Mouse (Mus musculus): ENCODE data around the gene Ociad2.

The Ociad2 gene

DNA sequence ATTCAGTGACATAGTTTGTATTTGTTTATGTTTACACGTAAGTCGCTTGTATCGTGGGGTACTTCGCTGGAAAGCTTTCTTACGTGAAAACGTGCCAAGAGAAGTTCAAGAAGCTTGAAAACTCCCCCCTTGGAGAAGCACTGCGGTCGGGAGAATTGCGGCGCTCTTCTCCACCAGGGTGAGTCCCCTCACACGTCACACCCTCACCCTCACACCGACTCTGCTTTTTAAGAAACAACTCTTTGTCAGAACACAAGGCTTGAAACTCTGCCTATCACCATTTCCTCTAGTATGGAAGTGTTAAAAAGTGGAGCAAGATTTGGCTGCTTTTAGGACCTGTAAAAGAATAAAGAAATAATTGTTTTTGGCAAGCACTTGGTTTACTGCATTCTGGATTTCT lies 36.3 kb downstream of the Ociad2 start:
- DNase-seq (ENCODE audit: low spot score): no peak

DNA sequence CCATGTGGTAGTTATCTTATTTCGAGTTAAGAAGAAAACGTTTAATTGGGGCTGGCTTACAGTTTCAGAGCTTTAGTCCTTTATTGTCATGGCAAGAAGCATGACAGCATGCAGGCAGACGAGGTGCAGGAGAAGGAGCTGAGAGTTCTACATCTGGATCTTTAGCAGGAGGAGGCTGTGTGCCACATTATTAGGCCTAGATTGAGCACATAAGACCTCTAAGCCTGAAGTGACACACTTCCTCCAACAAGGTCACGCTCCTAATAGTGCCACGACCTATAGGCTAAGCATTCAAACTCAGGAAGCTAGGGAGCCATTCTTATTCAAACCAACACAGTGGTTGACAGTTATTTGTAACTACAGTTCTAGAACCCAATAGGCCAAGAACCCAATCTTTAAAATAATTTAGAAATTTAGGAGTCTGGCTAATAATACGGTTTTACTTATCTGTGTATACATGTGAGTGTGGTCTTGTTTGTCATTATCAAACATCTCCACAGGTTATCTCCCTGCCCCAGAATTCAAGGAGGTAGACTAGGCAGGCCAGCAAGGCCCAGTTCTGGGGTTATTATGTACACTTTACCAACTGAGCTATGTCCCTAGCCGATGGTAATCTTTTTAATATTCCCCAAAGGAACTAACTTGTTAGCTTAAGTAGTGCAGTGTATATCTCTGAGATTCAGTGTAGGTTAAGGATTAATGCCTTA lies 39.1 kb downstream of the Ociad2 start:
- no peak for DNase-seq (ENCODE audit: low spot score)

DNA sequence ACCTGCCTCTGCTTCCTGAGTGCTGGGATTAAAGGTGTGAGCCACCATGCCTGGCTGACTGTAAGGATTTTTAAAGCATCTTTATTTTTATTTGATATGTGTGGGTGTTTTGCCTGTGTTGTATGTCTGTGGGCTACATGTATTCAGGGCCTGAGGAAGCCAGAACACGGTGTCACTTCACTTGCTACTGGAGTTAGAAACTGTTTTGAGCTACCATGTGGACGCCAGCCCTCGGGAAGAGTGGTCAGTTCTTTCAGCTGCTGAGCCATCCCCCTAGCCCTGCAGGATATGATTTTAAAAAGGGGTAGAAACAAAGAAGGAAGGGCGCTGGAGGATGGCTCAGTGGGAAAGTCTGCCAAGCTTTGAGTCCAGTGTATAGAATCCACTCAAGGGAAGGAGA lies 44.9 kb downstream of the Ociad2 start:
- no peak for DNase-seq (ENCODE audit: low spot score)

DNA sequence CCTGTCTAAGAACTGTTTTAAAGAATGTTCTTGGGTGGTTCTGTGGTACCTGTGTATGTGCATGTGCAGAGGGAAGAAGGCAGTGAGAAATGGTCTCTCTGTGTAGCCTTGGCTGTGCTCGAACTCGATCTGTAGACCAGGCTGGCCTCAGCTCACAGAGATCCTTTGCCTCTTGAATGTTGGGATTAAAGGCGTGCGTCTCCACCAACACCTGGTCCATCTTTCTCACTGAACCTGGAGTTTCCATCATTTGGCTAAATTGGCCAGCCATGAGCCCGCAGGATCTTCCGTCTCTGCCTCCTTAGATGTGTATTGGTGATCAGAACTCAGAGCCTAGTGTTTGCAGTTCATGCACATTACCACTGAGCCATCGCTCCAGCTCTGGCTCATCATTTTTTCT lies 45.8 kb downstream of the Ociad2 start:
- no peak for DNase-seq (ENCODE audit: low spot score)

DNA sequence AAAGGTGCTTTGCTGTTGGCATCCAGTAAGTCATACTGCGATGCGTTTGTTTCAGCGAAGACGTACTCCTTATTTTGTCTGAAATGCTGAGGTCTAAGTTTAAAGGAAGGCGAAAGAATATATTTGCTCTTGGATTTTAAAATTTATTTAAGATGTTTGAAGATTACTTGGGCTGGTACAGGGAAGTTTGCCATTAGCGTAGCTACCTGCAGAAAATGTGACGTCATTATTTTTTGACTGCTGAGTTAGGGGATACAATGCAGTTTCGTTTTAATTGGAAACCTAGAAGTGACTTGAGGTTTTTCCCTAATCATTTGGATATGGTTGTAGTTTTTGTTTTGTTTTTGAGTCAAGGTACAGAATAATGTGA lies 47.4 kb downstream of the Ociad2 start:
- DNase-seq (ENCODE audit: low spot score): no peak

DNA sequence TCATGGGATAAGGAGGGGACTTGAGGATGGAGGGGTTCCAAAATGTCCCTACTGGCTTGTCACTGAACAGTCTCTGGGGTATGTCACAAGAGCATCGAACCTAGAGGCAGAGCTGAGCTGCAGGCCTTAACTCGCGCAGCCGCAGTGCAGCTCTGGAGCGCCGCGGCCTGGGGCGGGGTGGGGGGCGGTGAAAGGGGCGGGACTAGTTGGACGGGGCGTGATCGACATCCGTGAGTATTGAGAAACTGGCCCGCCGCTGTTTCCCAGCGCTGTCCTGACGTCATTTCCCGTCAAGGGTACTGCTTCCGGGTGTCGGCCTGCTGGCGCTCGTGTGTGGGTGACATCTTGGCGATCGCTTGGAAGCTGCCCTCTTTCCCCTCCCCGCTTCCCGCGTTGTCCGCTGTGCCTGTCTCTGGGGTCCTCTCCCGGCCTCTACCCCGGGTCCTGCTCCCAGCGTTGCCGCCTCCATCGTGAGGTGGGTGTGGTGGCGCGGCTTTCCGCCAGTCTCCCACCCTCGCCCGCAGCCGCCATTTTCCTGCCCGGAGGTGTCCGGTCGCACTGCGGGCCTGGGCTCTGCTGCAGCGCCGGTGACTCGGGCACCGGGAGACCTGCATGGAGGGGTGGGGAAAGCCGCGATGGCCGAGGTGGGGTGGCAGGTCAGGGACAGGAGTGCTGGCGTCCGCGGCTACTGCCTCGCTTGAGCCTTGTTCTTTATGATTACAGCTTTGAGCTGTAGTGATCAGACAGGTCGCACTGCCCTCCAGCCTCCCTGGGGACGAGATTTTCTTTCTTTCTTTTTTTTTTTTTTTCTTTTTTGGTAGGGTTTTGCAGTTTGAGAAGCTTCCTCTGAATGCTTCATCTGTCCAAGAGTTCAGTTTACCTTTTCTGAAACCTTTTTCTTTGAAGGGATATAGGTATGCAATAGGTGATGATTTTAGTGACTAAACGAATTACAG lies 48.0 kb downstream of the Ociad2 start, which contains the start of gene Ociad1:
Gene Ociad1, plus strand, starts transcription at position 283 of the 956 bp plus-strand sequence.
- DNase-seq (ENCODE audit: low spot score): peak; percentile 95

DNA sequence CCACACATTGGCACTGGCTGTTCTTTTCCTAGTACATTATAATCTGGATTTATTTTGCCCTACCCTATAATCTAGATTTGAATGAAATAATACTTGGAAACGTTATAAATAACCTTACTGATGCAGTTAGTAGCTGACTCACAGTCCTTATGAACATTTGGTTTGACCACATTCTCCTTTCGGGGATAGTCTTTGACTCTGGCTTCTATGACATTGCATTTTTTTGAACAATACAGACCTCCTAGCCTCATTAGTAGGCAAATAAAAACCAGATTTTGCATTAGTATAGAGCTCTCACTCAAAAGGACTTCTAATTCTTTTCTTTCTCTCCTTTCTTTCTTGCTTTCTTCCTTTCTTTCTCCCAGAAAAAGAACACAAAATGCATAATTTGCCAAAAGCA lies 50.9 kb downstream of the Ociad2 start:
- DNase-seq (ENCODE audit: low spot score): no peak

DNA sequence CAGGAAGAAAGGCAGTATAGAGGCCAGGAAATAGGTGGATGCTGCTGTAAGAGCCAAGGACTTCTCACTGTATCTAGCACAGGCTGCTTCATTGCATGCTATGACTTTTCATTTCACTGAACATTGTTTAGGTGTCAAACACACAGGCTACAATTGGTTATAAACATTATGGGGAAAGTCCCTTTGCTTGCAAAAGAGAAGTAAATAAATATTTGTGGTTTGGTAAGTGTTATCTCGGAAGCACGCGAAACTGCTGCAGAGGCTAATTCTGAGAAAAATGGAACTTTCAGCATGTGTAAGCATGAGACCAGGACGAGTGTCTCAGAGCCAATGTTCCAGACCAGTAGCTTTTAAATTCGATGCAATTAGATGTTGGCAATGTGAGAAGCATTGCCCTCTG lies 54.2 kb downstream of the Ociad2 start:
- no peak for DNase-seq (ENCODE audit: low spot score)

DNA sequence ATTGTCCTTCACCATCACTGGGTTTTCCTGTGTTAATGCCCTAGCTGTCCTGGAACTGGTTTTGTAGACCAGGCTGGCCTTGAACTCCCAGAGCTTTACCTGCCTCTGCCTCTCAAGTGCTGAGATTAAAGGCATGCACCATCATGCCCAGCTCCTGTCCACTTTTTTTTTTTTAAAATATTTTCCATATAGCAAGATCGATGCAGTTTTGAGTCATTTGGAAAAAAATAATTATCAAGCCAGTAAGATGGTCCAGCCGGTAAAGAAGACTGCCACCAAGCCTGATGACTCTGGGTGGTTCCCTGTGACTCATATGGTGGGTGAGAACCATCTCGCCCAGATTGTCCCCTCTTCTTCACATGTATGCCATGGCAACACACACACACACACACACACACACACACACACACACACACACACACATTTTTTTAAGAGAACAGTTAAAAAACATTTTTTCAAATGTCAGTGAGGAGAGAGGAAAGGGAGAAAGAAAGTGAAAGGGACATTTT lies 55.3 kb downstream of the Ociad2 start:
- DNase-seq (ENCODE audit: low spot score): no peak

DNA sequence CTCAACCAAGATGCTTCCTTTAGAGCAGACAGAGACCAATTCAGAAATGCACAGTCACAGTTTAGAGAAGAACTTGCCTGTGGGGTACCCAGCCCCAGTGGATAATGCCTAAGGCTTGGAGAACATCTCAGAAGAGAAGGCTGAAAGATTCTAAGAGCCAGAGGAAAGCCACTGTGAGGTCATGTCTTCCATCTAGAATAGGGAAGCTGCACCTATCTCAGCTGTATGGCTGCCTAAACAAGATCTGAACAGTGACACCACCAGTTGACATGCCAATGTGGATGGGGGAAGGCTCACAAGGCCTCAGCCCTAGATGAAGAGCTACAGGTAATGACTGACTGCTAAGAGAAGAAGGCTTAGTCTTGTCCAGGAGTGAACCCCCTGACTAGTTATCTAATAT lies 56.8 kb downstream of the Ociad2 start:
- no peak for DNase-seq (ENCODE audit: low spot score)

DNA sequence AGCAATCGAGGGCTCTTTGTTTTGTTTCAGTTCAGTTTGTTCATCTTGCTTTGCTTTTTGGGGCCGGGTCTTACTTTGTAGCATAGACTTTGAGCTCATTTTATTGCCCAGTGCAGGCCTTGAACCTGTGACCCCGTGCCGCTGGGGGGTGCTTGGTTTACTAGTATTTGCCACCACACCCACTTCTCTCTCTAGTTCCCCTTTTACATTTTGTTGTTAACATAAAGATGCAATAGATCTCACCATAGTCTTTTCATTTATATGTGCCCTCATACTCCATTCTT lies 60.3 kb downstream of the Ociad2 start:
- DNase-seq (ENCODE audit: low spot score): no peak

DNA sequence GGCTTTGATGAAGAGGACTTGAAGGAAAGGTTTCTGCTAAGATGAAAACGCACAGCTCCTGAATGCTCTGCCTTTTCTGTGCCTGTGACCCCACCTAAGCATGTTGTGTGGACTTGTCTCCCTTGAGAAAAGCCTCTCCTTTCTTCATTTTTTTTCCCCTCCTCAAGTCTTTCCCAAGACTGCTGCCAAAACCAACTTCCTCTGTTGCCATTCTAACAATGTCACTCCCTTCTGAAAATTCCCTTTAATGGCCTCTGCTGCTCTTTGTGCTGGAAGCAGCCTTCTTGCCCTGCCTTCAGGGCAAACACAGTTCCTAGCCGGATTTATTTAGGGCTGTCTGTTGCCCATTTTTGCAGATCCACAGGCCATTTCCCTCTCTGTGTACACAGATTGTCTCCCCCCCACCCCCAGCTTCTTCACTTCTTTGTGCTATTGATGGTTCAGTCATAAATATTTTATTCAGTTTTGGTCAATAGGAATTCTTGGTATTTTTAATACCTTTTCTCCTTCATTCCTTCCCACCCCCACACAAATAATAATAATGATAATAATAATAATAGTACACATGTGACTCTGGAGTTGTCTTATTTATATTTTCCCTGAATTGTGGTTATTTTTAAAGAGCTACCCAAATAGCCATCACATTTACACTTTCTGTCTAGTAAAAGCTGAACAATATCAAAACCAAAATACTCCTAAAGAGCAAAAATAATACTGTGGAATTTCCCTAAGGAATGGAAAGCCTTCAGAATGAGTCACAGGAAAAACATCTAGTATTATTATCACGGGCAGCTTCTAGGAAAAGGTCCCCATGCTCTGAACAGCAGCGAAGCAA lies 60.9 kb downstream of the Ociad2 start:
- no peak for DNase-seq (ENCODE audit: low spot score)

DNA sequence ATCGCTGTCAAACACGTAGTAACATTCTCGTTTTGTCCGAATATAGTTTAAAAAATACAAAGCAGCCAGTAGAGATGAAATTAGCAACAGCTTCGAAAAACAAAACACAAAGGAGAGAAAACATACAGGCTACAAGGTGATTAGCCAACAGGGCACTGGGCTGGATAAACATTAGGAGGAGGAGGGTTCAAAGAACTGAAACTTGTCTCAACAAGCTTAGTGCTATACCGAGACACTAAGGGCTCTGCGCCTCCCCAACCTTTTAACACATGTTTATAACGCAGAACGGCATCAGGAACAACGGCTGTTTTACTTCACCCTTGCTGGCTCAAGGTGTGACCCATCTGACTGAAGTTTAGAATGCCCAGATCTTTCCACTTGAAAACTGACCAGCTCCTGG lies 61.6 kb downstream of the Ociad2 start:
- no peak for DNase-seq (ENCODE audit: low spot score)

DNA sequence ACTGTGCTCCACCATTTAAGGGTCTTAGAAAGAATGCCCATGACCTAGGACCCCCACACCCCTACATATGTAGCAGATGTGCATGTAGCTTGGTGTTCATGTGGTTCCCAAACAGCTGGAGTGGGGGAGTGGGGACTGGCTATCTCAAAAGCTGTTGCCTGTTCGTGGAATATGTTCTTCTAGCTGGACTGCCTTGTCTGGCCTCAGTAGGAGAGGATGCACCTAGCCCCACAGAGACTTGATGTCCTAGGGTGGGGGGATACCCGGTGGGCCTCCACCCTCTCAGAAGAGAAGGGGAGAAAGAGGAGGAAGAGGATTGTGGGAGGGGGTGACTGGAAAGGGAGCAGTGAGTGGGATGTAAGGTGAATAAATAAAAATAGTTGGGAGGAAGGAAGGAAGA lies 65.9 kb downstream of the Ociad2 start:
- DNase-seq (ENCODE audit: low spot score): no peak

DNA sequence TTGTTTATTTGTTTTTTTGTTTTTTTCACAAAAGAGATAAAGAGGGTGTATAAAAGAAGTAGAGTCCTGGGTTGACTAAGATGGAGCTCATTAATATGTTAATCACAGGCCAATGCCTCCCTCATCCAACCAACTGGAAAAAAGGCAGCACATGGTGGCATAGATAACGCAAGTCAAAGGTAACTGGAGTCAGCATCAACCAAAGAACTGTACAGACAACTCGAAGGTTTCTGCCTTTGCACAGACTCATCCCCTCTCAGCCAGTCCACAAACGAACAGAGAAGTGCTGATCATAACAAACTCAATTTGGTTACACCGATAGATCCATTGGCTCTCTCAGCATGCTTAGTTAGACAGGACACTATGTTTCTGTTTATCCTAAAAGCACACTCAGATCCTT lies 67.7 kb downstream of the Ociad2 start:
- DNase-seq (ENCODE audit: low spot score): no peak

Data from left cerebral cortex, adult 11 months (tissue).